Mouse (Mus musculus) spleen, postnatal 10 days (tissue): ENCODE measurements at regions not wholly inside any gene's neighbourhood (a gene's known extent, or its start where the extent isn't known, plus 50 kb on each side); places are given as distances from the start of the nearest gene placed in this dataset.

Experiments
- DNase-seq, 2 experiments: peaks; one replicate each; pipeline ENCODE4 v3.0.0; 2021 to 2022; ENCODE audit warnings: low spot score in 2 of 2

DNA sequence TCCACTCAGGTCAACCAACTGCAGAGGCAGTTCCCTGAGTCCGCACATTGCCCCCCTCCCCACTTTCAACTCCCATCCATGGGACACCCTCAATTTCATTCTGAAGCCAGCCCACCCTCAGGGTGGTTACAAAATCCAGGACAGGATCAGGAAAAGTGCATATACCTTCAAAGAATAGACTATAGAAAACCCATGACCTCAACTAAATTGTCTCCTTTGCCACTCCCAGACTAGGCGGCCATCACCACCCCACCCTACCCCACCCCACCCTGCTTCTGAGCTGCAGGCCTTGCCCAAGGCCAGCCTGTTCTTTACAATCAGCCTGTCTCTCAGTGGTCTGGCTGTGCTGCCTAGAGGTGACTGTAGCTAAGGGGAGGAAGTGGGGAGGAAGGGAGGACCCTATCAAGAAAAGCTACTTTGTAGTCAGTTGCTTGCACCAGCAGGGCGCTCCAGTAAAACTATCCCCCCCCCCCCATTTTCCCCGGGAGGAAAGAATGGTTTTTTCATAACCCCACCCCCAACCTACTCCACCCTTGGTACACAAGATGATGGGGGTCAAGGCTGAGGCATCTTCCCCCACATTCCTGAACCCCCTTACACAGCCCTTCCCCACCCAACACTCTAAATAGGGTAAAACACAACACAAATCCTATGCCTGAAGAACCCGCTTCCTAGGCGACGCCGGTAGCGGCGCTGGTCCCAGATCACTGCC lies 490.9 kb downstream of the Prss52 start:
- DNase-seq, result no peak

- DNase-seq, result no peak
These were observed 491.4 kb downstream of the Prss52 start for GRCm38 (mm10) chr14:64595523-64595889.

GRCm38 (mm10) chr14:64595891-64596290 lies 491.8 kb downstream of the Prss52 start:
- no peak for DNase-seq

DNA sequence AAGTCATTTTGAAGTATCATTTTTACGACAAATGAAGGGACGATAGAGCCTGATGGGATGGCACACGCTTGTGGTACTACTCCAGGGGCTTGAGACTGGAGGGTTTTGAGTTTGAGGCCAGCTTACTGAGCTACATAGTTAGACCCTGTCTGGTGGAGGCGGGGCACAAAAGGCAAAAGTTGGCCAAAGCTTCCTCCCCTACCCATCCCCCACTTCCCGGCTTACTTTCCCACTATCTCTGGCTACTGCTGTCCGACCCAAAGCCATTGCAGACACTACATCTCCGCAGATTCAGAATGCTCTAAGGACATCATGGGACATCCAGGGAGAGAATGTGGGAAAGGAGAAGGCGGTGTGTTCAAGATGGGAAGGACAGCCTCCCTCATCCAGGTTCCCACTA lies 493.1 kb downstream of the Prss52 start:
- no peak for DNase-seq
